Mouse (Mus musculus): Measurements from ENCODE around the gene Acss3.

Gene Acss3

DNA sequence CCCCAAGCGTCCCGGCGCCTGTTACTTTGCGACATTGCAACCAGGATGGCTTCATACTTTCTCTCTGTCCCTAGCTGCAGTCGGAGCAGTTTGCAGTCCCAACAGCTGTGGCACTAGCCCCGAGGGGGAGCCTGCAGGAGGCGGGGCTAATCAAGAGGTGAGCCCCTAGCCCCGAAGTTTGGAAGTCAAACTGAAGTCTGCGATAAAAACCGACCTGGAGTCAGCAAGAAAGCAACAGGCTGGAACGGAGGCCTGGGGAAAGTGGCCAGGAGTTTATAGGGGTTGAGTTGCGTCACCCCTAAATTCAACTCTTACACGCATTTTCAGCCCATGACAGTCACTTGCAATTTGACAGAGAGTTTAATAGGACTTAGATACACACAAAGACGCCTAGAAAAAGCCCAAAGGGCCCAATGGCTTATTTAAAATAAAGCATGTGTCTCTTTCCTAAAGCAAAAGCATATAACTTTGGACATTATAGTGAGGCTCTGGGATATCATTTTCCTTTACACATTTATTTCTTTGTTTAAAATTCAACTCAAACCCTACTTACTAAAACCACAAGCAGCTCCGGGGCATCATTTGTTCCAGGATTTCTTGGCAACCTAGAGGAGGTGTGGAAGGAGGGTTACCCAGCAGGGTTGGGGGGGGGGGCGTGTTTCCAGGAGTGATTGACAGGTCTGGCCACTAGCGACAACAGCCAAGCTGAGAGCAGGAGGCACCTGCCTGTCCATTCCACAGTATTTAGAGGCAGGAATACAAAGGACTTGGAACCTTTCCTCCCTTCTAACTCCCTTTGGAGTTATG lies at the start of gene Acss3:
TSS of gene Acss3 (minus strand) at position 140 of the 807 bp plus-strand sequence.
- DNase-seq (ENCODE audit: low read depth, low spot score), result peak; percentile 14

DNA sequence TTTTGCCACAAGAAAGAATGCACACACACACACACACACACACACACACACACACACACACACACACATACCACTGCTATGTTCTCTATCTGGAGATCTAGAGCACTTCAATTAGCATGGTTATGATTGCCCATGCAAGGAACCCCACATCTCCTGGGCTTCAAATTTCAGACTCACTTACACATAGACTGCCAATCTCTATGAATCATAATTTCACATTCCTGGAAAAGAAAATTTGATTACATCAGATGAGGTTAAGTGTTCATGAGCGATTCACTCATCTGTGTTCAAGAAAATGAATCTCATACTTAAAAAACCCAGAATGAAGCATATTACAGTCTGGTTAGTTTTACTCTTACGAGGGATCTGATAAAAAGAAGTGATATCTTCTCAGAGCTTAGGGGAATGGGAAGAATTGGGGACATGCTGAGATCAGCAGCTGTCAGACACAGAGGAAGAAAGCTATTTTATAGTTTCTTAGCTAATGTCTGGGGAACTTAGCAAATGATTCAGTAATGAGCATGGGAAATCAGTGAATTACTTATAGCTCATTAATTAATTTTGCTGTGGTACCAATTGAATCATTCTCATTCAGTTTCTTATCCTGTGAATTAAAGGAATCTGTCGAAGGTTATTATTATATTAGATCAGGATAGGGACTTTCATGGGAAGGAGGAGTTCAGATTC lies 48.7 kb upstream of the Acss3 start:
- DNase-seq (ENCODE audit: low read depth, low spot score), result no peak

DNA sequence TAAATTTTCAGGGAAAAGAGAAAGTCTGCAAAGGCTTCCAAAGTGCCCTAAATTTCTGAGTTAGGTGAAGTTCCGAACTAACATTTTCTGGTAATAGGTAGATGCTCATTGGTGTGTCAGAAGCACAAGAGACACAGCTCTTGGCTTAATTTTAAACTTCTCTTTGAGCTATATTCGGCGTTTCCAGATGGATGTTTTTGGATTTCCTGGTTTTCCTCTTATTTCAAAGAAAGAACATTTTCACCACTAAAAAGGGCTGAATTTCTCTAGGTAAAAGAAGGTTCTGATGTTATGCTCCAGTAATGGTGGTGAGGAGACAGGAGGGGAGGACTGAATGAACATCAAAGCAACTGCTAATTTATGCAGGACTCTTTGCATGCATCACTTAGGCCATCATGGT lies 43.0 kb upstream of the Acss3 start:
- no peak for DNase-seq (ENCODE audit: low read depth, low spot score)

DNA sequence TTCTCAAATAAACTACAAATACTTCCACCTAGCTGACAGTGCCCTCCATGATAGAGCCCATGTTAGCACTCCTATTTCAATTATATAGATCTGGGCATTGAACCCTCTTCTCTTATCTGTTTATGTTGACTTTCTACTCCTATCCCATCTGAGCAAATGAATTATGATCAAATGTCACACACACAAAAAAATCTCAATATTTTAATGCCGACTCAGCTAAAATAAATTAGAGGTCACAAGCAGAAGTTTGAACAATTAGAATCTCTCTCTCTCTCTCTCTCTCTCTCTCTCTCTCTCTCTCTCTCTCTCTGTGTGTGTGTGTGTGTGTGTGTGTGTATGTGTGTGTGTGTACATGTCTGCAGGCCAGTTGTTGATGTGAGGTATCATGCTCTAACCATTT lies 25.3 kb upstream of the Acss3 start:
- no peak for DNase-seq (ENCODE audit: low read depth, low spot score)

DNA sequence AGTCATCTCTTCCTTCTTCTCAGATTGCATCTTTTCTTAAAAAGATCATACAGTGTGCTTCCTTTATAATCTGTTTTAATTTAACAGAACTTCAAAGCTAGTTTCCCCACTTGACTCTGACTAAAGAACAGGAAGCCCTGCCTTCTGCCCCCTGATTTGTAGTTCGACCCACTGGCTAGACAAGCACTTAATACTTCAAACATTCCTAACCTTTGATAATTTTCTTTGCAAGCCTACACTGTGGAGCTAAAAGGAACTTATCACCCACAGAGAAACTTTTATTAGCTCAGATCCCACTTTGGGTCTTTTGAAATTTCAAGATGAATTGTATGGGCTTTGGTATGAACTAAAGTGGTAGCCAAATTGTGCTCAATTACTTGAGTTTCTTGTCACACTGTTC lies 20.5 kb upstream of the Acss3 start:
- no peak for DNase-seq (ENCODE audit: low read depth, low spot score)

DNA sequence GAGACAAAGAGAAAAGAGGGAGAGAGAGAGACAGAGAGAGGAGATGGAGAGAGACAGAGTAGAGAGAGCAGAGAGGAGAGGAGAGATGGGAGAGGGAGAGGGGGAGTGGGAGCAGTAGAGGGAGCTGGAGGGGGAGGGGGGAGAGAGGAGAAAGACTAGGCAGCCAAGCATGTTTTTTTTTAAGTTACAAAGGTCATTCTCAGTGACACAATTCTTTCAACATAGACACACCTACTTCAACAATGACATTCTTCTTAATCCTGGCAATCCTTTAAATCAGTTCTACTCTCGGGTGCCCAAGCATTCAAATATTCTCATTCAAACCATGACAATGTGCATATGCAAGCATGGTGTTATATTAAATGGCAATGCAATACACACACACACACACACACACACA lies 19.4 kb upstream of the Acss3 start:
- no peak for DNase-seq (ENCODE audit: low read depth, low spot score)

DNA sequence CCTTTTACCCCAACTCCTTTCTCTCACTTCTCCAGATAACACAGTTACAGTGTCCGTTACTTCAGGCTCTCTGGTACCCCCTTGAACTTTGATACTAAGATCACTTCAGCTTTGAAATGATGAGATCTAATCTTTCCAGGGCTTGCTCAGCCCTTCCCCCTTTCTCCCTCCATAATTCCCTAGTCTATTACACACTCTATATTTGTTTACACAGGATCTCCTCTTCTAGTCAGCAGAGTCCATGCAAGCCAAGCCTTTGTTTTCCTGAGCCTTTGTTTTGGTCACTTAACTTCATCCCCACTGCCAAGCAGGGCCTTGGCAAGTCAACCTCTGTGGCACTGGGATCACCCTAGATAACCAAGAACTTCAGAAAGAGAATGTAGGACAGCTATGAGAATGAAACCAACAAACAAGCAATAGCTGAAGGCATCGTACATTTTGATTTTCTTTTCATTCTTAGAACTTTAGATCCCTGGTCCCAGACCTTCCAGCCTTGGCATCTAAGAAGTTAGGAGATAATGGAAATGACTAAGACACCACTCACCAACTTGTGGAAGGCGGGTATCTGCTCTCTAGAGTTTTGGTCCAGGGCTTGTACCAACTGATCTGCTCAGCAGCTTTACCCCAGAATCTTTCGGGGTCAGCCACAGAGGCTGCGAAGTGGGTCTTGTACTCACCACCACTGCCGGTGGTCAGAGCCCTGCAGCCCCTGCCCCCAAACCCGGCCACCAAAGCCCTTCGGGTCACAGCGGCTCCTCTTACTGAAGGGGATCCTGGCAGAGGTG lies 532 bp downstream of the Acss3 start:
- DNase-seq (ENCODE audit: low read depth, low spot score), result no peak

DNA sequence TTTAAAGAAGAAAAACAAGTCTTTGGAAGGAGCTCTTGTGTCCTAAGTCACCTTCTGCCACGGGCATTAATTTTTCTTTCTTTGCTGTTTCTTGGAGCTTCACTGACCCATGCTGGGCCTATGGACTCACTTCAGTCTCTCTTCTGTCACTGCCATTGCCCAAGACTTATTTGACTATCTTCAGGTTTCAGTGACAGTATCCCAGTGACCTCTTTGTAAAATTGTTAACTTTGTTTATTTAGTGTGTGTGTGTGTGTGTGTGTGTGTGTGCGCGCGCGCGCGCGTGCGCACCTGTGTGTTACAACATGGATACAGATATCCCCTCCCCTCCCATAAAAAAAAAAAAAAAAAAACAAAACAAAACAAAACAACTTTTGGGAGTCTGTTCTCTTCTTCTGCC lies 2.2 kb downstream of the Acss3 start:
- no peak for DNase-seq (ENCODE audit: low read depth, low spot score)

DNA sequence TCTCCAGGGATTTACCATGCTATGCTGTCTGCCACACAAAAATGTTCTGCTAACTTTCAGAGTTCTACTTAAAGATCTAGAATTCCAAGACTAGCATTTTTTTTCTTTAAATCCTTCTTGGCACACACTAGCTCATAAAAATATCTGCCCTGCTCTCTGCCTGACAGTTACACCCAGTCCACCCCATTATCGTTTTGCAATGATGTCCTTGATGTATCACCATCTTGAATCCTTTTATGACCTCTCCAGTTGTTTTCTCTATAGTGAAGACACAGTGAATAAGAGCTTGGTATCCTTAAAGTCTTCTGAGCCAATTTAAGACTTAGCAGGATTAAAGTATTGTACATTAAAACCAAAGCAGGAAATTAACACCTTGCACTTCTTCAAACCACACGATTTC lies 4.3 kb downstream of the Acss3 start:
- no peak for DNase-seq (ENCODE audit: low read depth, low spot score)

DNA sequence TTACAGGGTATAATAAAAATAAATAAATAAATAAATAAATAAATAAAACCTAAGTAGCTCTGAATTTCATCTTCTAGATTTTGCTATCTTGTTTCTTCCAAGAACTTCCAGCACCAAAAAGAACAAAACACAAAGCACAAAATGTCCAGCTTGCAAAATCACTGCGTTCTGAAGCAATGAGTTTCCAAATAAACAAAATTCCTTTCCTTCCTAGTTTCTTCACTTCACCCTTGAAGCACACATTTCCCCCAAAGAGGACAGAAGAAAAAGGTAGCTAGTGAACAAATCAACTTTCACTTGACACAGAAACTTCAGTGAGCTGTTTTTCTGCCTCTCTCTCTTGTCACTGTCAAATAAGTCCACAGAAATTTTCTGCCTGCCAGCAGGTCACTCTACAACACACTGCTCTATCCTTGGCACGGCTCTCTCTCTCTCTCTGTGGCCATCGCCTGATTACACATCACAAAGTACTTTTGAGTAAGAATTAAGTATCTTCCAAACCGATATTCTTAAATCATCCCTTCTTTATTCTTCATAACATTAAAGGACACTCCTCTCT lies 6.7 kb downstream of the Acss3 start:
- no peak for DNase-seq (ENCODE audit: low read depth, low spot score)

DNA sequence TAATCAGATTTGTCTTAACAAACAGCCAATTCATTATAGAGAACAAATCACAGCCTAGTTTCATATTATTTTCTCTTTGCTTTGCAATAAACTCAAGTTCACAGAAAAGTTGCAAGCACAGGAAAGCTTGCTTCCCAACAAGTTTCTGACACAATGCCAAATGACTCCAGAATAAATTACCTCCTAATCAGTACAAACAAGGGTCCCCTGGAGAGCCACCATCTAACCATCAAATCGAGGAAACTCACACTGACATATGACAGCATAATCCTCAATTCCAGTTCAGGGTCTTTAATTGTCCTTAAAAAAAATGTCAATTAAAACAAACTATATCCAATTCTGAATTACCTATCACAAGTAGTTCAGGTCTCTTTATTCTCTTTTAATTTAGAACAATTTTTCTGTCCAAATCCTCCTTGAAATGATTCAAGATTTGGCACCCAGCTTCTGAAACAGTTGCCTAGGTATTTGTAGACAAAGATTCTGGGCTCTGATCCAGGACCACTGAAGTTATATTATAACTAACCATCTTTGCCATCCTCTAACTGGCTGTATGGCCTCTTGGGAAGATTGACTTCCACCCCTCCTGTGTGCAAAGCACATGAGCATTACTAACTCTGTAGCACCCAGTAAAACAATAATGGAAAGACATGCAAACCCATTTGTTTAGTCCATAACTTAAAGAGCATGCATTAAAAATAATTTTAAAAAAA lies 7.4 kb downstream of the Acss3 start:
- no peak for DNase-seq (ENCODE audit: low read depth, low spot score)

DNA sequence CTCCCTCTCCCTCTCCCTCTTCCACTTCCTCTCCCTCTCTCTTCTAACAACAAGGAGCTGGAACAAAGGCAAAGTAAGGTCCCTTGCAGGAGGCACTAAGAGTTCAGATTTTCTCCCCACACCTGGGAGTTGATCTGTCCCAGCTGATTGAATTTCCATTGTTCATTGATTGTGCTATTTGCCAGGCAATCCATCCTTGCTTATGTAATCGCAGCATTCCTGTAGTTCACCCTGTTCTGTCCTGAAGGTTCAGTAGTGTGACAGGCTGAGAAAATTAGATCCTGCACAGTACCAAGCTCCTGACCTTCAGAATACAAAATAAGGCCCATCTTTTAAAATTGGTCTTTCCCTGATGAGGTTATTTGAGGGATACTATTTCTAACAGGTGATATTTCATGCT lies 8.3 kb downstream of the Acss3 start:
- no peak for DNase-seq (ENCODE audit: low read depth, low spot score)

DNA sequence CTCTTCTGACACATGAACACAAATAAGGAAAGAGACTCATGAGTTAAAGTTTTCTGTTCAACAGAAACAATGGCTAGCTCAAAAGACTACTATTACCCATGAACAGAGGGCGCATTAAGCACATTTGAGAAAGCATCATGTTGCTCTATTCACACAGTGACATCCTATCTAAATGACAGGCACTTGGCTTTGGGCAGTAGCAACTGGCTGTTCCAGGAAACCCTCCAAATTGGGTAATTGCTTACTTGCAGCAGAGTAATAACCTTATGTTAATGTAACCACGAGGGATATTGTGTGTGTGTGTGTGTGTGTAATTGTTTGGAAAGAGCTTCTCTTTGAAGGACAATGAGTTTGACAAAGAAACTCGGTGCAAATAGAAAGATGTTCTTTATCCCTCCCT lies 29.0 kb downstream of the Acss3 start:
- no peak for DNase-seq (ENCODE audit: low read depth, low spot score)

DNA sequence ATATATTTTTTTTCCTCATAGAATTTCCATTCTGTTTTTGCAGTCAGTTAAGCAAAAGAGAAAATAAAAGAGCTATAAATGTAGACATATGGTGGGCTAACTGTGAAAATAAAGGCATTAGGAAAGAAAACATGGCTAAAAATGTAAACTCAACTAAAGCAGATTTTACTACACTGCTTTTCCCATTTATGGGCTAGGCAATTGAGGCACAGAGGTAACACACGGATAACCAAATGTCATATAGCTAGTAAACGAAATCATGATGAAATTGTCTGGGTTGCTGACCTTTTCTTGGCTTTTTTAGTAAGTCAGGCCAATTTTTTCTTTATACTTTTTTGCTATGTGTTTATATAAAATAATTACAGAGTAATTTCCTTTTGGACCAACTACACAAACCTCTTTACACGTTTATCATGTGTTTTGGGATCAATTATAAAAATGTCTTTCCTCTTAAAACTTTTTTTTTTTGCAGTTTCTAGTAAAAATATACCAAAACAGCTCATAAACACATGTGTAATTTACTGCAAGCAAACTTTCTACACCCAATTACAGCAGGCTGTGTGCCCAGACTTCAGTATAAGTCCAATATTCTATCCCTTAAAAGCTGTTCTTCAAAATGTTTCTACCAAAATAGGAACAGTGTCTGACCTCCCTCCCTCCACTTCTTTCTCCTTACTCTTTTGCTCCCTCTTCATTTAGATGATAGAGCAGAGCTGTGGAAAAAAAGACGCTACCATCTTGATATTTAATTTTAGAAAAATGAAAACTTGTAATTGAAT lies 69.4 kb downstream of the Acss3 start:
- DNase-seq (ENCODE audit: low read depth, low spot score), result no peak

DNA sequence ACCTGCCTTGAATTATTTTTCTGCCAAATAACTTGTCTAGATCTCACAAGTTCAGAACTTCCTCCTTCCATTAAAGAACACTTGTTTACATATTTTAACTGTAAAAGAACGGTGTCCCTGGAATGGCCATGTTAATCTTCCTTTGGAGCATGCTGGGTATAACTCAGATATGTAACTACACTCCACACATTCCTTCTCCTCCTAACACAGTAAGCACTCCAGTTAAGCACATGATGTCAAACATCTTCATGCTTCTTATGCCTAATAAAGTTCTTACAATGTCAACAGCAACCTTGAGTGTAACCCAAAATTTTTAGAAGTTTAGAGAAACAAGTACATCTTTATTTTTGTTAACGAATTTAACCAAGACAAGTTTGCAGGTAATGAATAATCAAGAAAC lies 73.0 kb downstream of the Acss3 start:
- DNase-seq (ENCODE audit: low read depth, low spot score), result no peak

DNA sequence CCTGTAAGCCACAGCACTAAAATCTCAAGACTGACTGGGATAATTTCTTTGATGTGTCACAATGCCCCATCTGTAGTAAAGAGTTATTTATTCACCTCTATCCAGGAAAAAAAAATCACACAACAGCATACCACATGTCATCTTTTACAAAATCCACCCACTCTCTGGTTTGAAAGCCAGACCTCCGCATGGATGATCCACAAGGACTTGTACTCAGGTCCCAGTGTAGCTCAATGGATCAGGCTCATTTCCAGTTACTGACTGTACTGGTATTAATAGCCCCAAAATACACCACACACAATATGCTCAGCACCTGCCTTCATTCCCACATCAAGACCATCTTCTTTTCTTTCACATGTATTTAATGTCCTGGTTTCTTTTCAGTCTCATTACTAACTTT lies 80.8 kb downstream of the Acss3 start:
- no peak for DNase-seq (ENCODE audit: low read depth, low spot score)

DNA sequence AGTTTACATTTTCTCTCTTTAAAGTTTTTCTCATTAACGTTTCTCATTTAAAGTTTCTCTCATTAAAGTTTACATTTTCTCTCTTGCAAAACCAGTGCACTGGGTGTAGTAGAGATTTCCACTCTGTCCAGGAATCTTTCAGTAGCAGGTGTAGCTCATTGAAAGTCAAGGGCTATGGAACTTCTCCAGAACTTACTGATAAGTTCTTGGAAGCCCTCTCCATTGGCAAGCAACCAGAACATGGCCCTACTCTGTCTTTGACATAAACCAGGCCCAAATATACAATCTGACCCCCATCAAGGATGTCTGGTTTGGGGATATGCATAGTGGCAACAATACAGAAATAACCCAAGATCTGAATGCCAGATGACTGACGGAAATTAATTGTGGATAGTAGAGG lies 82.6 kb downstream of the Acss3 start:
- DNase-seq (ENCODE audit: low read depth, low spot score), result no peak

DNA sequence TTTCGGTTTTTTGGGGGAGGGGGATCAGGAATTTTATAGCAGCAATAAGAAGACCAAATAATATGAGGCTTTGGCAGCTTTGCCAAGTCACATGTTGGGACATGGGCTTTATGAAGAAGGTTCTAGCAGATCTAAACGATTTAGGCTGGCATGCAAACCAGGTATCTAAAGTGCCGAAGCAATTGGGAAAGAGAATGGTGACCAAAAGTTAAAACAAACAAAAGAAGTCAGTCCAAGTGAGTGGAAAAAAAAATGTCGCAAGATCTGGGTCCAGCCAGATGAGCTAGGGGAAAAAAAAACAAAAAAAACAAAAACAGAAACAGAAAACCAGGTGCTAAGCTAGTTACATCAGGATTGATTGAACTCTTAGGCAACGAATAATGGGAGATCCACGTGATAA lies 83.1 kb downstream of the Acss3 start:
- DNase-seq (ENCODE audit: low read depth, low spot score), result no peak

DNA sequence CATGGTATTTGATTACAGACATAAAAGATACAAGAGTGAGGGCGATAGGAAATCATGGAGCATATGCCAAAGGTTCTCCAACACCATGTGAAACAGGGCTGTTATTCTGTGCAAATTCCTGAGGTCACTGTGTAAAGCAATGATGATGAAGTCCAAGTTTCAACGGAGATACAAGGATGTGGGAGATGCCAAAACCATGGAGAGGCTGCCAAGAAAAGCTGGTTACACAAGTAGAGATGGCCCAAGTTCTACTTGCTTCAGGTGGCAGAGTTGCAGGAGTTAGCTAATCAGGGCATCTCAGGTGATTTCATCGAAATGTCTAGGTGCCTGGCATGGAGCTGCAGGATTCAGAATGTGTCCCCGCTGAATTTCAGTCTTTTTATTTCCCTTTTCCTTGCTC lies 84.3 kb downstream of the Acss3 start:
- DNase-seq (ENCODE audit: low read depth, low spot score), result no peak

DNA sequence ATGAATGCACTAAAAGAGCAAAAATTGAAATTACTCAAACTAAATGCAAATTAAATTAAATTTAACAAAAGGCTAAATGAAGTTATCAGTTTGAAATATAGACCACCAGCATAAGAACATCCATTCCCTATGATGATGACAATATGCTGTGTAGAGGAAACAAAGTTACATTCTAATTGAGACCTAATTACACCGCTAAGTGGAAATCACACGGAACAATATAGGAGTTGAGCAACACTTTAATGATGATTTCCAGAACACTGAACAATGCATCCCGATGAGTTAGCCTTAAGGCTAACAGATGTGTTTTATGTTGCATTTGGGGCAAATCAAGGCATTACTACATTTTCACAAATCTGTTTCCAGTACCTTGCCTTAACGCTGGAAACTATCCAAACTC lies 99.2 kb downstream of the Acss3 start:
- no peak for DNase-seq (ENCODE audit: low read depth, low spot score)

DNA sequence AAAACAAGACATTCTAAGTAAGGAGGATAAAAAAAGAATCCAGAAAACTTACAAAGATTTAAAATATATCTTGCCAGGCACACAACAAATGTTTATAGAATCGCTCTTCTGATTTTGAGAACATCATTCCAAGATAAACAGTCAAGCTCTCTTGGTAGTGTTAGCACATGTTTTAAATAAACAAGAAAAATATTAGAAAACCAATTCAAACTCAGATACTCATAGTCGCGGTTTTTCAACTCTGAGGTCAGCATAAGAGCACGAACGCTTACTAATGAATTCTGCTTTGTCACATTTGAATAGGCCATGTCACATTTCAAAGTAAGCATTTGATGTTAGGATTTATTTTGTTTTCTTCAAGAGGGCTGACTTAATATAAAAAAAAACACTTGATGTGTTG lies 102.3 kb downstream of the Acss3 start:
- no peak for DNase-seq (ENCODE audit: low read depth, low spot score)

Measured in retina, postnatal 7 days (tissue).